Mouse (Mus musculus): Measurements from ENCODE around the gene Mms19. TPM values are rescaled to one million over a fixed set of nuclear protein-coding genes. Genes with fewer than 3 reads are reported as not detected.

Gene Mms19
- polyA plus RNA-seq, 1 experiment from 2014 or later: 9.6 TPM

GRCm38 (mm10) chr19:41985994-41986393, 5.0 kb upstream of the Mms19 start:
- no peak overlapping the region for H3K9ac ChIP-seq (ENCODE audit: low read depth, low read length)
- H3K4me3 ChIP-seq (ENCODE audit: low read depth, low read length): no peak overlapping the region
- H3K27ac ChIP-seq (ENCODE audit: low read depth, low read length): no peak overlapping the region
- H3K9me3 ChIP-seq (ENCODE audit: control insufficient read depth): no peaks in the 10 kb centered on the region
- H3K27me3 ChIP-seq (replicated peaks; ENCODE audit: control insufficient read depth, insufficient read depth, low read length): no peaks in the 10 kb centered on the region
- TF ChIP-seq CTCF (IDR thresholded peaks at IDR 0.05; ENCODE audit: low read depth): no peak
- ATAC-seq: no peak
- no peaks in the 10 kb centered on the region for H3K36me3 ChIP-seq (ENCODE audit: control insufficient read depth, insufficient read depth)
- no peak overlapping the region for H3K4me2 ChIP-seq (replicated peaks; ENCODE audit: low read depth)
- WGBS: 94% methylated on average over 5 of the region's 5 CpGs
- no peaks in the 10 kb centered on the region for H3K4me1 ChIP-seq (replicated peaks; ENCODE audit: control insufficient read depth, insufficient read depth, low read length)

GRCm38 (mm10) chr19:41982791-41983150, 1.8 kb upstream of the Mms19 start:
- Histone ChIP-seq H3K4me3 (ENCODE audit: low read depth, low read length) (peak overlapping the region; percentile 61), H3K9ac (ENCODE audit: low read depth, low read length) (peak overlapping the region; percentile 56; the same call in 1 of the 2 replicates), H3K4me1 (replicated peaks; ENCODE audit: control insufficient read depth, insufficient read depth, low read length) (no peaks in the 10 kb centered on the region), H3K36me3 (ENCODE audit: control insufficient read depth, insufficient read depth) (no peaks in the 10 kb centered on the region), H3K4me2 (replicated peaks; ENCODE audit: low read depth) (peak overlapping the region; percentile 96), H3K27me3 (replicated peaks; ENCODE audit: control insufficient read depth, insufficient read depth, low read length) (no peaks in the 10 kb centered on the region), H3K9me3 (ENCODE audit: control insufficient read depth) (no peaks in the 10 kb centered on the region), H3K27ac (ENCODE audit: low read depth, low read length) (no peak overlapping the region)
- no peak for ATAC-seq
- WGBS: 25% methylated on average over 4 of the region's 4 CpGs
- no peak for TF ChIP-seq CTCF (IDR thresholded peaks at IDR 0.05; ENCODE audit: low read depth)

- Histone ChIP-seq H3K4me3 (ENCODE audit: low read depth, low read length) (peak overlapping the region; percentile 61), H3K4me1 (replicated peaks; ENCODE audit: control insufficient read depth, insufficient read depth, low read length) (no peaks in the 10 kb centered on the region), H3K27ac (ENCODE audit: low read depth, low read length) (peak overlapping the region; percentile 65), H3K9me3 (ENCODE audit: control insufficient read depth) (no peaks in the 10 kb centered on the region), H3K27me3 (replicated peaks; ENCODE audit: control insufficient read depth, insufficient read depth, low read length) (no peaks in the 10 kb centered on the region), H3K36me3 (ENCODE audit: control insufficient read depth, insufficient read depth) (no peaks in the 10 kb centered on the region), H3K9ac (ENCODE audit: low read depth, low read length) (peak overlapping the region; percentile 56), H3K4me2 (replicated peaks; ENCODE audit: low read depth) (peak overlapping the region; percentile 96)
- under 1% methylated on average over 71 of the region's 74 CpGs for WGBS
- no peak for TF ChIP-seq CTCF (IDR thresholded peaks at IDR 0.05; ENCODE audit: low read depth)
- no peak for ATAC-seq
Measured at GRCm38 (mm10) chr19:41981931-41982790, 1.2 kb upstream of the Mms19 start.

GRCm38 (mm10) chr19:41981595-41981927, 604 bp upstream of the Mms19 start, which contains the start of gene Ubtd1:
Gene Ubtd1 (plus strand): TSS chr19:41981763.
- under 1% methylated on average over 26 of the region's 33 CpGs for WGBS

GRCm38 (mm10) chr19:41980422-41980818, 537 bp downstream of the Mms19 start:
- Histone ChIP-seq H3K27ac (ENCODE audit: low read depth, low read length) (peak overlapping the region; percentile 65), H3K9ac (ENCODE audit: low read depth, low read length) (peak overlapping the region; percentile 68), H3K4me3 (ENCODE audit: low read depth, low read length) (peak overlapping the region; percentile 61), H3K9me3 (ENCODE audit: control insufficient read depth) (no peaks in the 10 kb centered on the region), H3K4me1 (replicated peaks; ENCODE audit: control insufficient read depth, insufficient read depth, low read length) (no peaks in the 10 kb centered on the region), H3K36me3 (ENCODE audit: control insufficient read depth, insufficient read depth) (no peaks in the 10 kb centered on the region), H3K4me2 (replicated peaks; ENCODE audit: low read depth) (peak overlapping the region; percentile 78), H3K27me3 (replicated peaks; ENCODE audit: control insufficient read depth, insufficient read depth, low read length) (no peaks in the 10 kb centered on the region)
- no peak for TF ChIP-seq CTCF (IDR thresholded peaks at IDR 0.05; ENCODE audit: low read depth)
- WGBS: 0% methylated on average over 16 of the region's 16 CpGs
- ATAC-seq: peak; percentile 7; the same call in 1 of the 2 replicates

More at GRCm38 (mm10) chr19:41981595-41981927, 604 bp upstream of the Mms19 start, which contains the start of gene Ubtd1:
- Histone ChIP-seq H3K4me1 (replicated peaks; ENCODE audit: control insufficient read depth, insufficient read depth, low read length) (no peaks in the 10 kb centered on the region), H3K4me3 (ENCODE audit: low read depth, low read length) (peak within 1 kb of the TSS; percentile 61), H3K36me3 (ENCODE audit: control insufficient read depth, insufficient read depth) (no peaks in the 10 kb centered on the region), H3K27ac (ENCODE audit: low read depth, low read length) (peak within 1 kb of the TSS; percentile 65), H3K4me2 (replicated peaks; ENCODE audit: low read depth) (peak within 1 kb of the TSS; percentile 96), H3K27me3 (replicated peaks; ENCODE audit: control insufficient read depth, insufficient read depth, low read length) (no peaks in the 10 kb centered on the region), H3K9ac (ENCODE audit: low read depth, low read length) (peak within 1 kb of the TSS; percentile 68), H3K9me3 (ENCODE audit: control insufficient read depth) (no peaks in the 10 kb centered on the region)
- no peak for TF ChIP-seq CTCF (IDR thresholded peaks at IDR 0.05; ENCODE audit: low read depth)
- no peak for ATAC-seq

GRCm38 (mm10) chr19:41973891-41974794, 6.8 kb downstream of the Mms19 start:
- WGBS: 65% methylated on average over 13 of the region's 13 CpGs
- no peak overlapping the region for H3K4me2 ChIP-seq (replicated peaks; ENCODE audit: low read depth)
- H3K4me3 ChIP-seq (ENCODE audit: low read depth, low read length): no peak overlapping the region
- no peak for TF ChIP-seq CTCF (IDR thresholded peaks at IDR 0.05; ENCODE audit: low read depth)
- H3K9ac ChIP-seq (ENCODE audit: low read depth, low read length): no peak overlapping the region
- no peaks in the 10 kb centered on the region for H3K9me3 ChIP-seq (ENCODE audit: control insufficient read depth)
- no peaks in the 10 kb centered on the region for H3K4me1 ChIP-seq (replicated peaks; ENCODE audit: control insufficient read depth, insufficient read depth, low read length)
- ATAC-seq: no peak
- H3K36me3 ChIP-seq (ENCODE audit: control insufficient read depth, insufficient read depth): no peaks in the 10 kb centered on the region
- H3K27ac ChIP-seq (ENCODE audit: low read depth, low read length): no peak overlapping the region
- H3K27me3 ChIP-seq (replicated peaks; ENCODE audit: control insufficient read depth, insufficient read depth, low read length): no peaks in the 10 kb centered on the region
